Mouse (Mus musculus) lung, adult 2 months (tissue): ENCODE data around the gene Sema4d.

Experiments
- CTCF ChIP-seq: fragments of 200-500 bp; IDR thresholded peaks from 2 replicates; pipeline ENCODE4 v1.5.1; 2011; ENCODE audit warnings: mild to moderate bottlenecking, low read length, control low read depth; ENCODE audit not compliant: insufficient read depth
- POLR2A ChIP-seq: fragments of 200-500 bp; IDR thresholded peaks from 2 replicates; pipeline ENCODE4 v1.6.1; 2011; ENCODE audit warnings: low read depth, mild to moderate bottlenecking, control low read depth, low read length, borderline replicate concordance; ENCODE audit errors: extremely low read depth

- no peak for TF ChIP-seq POLR2A
- no peak for TF ChIP-seq CTCF
Observed at GRCm38 (mm10) chr13:51753168-51753465, 40.4 kb downstream of the Sema4d start.
